Mouse (Mus musculus): ENCODE results near the gene Prmt1.
"Not testable (repeated sequence)": the region's sequence is repeated elsewhere in the genome, so short reads cannot be mapped to it uniquely, and the experiment has no call there.

The Prmt1 gene

DNA sequence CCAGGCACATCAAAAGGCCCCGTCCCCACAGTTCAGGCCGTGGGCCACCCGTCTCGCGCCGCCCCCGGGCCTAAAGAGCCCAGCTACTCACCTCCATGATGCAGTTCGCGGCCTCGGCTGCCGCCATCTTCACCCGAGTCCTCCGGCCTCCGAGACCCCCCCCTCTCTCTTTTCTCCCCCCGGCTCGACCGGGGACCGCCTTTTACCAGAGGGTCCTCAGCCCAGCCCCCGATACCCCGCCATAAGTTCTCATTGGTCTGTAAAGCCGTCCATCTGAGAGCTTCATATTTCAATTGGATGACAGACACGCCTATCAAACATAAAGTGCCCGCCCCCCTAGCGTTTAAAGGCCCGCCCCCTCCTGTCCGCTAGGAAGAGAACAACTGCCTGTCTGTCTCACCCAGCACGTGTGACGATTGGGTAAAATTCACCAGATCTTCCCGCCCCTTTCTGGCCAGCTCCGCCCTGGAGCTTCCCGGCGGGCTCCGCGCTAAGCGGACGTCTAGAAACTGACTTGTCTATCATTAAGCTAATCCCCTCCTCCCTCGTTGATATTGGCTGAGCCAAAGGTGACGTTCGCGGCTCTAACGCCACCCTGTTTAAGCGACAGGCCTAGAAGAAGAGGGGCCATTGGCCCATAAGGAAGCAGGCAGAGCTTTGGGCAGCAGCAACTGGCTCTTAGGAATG lies at the start of gene Prmt1:
Gene Prmt1 (minus strand): TSS at position 377 of the 687 bp plus-strand sequence.
- peak; percentile 97 to 98 for DNase-seq

DNA sequence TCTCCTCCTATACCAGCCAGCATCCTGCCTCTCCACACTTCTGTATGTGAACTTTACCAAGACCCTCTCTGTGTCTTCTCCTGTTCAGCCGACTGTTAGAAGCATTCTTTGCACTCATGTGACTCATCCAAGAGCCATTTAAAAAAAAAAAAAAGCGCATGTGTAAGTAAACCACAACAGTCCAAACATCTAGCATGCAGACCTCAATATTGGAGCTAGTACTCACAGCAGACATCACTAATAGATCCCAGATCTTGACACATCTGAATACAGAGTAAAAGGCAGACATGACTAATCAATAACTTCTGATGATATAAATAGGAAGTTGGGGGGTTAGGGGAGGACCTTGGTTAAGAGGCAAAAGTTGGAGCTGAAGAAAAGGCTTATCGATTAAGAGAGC lies 49.3 kb upstream of the Prmt1 start:
- no peak for DNase-seq

DNA sequence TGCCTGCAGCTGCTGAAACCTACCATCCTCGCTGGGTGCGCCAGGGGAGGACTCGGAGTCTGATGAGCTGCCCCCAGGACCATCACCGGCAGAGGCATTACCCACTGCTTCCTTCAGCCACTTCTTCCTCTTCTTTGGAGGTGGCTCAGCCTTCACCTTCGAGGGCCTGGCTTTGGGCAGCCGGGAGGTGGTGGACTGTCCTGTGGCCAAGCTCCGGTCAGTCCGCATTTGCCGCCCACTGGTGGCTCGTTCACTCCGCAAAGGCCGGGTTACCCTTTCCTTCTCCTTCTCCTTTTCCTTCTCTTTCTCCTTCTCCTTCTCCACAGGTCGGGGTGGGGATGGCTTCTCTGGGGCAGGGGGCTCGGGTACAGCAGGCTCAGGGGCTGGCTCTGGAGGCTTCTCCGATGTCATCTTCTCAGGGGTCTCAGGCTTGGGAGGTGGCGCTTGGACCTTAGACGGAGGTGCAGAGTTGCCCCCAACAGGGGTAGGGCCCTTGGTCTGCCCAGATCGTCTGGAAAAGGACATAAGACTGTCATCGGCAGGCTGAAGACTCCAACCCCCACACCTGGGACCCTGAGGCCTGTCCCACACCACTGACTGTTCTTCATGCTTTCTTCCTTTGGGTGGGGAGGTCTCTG lies 47.5 kb upstream of the Prmt1 start:
- DNase-seq: no peak

DNA sequence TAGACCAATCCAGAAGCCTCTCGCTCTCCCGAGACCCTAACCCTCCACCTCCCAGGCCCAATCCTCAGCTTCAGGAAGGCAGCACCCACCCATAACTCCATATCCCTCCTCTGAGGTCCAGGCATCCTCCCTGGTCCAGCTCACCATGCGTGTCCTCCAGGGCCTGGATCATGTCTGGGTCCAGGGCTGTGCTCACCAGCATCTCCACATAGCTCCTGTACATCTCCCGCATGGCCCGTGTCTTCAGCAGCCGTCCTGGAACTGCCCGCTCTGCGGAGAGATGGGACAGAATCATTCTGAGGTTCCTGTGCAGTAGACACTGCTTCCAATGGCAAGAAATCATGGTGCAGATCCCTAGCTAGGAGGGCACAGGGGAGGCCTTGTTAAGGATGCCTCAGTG lies 44.5 kb upstream of the Prmt1 start:
- no peak for DNase-seq

DNA sequence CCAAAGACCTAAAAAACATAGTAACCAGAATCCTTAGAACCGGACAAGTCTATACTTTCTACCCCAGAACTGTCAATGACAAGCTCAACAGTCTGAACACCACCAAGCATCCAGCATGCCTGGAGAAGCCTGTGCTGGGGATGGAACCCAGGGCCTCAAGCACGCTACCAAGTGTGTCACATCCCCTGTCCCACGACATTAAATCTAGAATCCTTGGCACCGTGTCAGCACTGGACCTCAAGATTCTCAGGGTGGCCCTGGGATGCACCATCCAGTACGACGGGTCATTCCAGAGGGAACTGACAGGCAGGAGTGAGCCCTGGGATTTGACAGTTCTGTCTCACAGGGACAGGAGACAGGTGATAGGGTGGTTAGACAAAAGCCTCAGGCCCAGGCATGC lies 43.6 kb upstream of the Prmt1 start:
- DNase-seq: no peak

DNA sequence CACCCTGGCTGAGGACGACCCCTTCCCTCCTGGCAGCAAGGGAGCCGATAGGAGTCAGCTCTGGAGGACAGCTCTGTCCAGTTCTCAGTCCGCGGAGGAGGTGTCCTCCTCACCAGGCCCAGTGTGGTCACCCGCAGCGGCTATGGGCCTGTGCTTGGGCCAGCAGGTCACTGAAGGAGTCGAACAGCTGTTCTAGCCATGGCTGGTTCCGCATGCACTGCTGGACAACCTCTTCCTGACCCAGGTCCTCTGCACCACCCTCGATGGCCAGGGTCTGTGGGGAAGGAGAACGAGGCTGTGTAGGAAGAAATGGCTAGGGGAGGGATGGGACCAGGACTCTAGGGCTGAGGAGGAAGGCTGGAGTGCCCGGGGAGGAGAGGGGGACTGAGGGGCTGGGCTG lies 42.0 kb upstream of the Prmt1 start:
- no peak for DNase-seq

DNA sequence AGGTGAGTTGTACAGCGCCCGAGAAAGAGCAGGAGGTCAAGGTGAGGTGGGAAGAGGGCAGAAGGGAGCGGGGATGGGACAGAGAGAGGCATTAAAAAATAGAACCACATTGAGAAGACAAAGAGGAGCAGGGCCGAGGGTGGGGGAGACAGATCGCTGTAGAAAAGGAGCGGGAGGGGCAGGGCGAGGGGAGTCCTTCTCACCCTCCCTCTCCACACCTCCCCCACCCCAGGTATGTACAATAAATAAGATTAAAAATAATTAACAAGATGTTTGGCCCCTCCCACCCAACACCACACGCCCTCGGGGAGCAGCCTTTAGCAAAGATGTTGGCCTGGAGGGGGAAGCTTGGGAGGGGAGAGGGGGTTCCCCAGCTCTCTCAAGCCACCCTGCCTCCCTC lies 41.4 kb upstream of the Prmt1 start:
- no peak for DNase-seq

DNA sequence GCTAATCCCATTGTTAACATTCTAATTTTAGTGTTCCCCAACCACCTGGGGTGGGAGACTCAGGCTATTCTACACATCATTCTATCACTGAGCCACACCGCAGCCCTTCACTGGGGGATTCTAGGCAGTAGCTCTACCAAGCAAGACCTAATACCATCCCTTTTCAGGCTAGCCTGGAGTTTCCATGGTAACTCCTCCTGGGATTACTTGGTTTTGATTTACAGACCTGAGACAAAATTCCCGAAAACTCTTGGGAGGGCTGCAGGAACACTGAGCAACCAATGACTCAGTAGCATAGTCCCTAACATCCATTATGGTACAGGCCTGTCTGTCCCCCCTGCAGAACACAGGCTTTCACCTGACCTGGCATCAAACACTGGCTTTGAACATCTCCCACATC lies 39.9 kb upstream of the Prmt1 start:
- DNase-seq: no peak

DNA sequence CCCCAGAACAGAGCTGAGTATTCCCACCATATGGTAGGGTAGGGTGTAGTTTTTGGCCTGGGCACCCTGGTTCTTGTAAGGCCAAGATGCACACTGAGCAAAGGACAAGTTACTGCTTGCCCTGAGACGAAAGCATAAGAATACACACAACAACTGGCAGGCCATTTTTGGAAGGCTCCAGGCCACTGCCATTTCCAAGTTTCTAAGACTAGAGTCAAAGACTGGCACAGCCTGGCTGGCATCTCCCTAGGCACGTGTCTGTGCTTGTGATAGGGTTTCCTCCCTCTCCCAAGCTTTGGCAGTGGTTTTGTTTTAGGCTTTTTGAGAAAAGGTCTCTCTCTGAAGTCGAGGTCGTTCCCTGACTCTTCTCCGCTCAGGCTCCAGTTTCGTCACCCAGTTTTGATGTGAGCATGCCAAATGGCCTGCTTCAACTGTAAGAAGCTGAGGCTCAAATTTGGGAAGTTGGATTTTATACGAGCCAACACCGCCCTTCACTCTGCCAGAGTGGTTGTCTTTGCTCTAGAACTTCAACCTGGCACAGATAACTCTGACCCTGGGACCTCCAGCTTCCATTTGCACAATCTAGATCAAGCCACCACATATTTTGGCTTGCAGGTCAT lies 39.3 kb upstream of the Prmt1 start:
- no peak for DNase-seq

DNA sequence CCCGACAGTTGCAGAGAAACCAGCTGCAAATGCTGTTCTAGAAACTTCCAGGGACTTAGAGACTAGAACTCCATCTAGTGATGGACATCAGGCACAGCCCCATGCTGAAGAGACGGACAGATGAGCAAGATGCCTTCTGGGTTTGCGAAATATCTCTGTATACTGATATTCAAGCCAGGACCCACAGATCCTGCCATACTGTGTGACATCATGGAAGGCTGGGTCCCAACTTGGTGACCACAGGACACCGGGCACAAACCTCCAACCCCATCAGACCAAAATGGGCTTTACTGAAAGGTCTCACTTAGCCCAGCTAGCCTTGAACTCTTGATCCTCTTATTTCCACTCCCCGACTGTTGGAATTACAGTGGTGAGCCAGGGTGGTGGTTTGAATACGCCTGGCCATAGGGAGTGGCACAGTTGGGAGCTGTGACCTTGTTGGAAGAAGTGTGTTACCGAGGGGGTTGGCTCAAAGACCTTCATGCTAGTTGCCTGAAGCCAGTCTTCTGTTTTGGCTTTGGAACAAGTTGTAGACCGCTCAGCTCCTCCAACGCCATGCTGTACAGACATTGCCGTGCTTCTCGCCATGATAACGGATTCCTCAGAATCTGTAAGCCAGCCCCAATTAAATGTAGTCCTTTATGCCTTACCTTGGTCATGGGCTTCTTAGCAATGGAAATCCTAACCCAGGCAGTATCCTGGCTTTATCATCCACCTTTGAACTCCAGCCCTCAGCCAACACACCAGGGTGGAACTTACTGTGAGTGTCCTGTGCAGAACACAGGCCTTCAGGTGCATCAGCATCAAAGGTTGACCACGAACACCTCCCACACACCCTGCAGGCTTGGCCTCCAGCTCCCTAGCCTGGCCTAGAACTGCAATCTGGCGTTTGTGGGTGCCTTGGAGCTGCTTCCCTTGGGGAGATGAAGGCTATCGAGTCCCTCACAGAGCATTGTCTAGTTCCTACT lies 38.2 kb upstream of the Prmt1 start:
- DNase-seq: no peak

DNA sequence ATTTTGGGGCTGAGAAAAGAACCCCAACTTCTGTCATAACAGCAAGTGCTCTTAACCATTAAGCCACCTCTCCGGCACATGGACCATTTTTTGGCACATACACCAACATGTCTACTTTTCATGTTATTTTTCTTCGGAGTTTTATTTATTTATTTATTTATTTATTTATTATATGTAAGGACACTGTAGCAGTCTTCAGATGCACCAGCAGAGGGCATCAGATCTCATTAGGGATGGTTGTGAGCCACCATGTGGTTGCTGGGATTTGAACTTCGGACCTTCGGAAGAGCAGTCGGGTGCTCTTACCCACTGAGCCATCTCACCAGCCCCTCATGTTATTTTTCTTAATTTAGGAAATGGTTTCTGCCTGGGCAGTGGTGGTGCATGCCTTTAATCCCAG lies 37.3 kb upstream of the Prmt1 start:
- DNase-seq: not testable (repeated sequence)

DNA sequence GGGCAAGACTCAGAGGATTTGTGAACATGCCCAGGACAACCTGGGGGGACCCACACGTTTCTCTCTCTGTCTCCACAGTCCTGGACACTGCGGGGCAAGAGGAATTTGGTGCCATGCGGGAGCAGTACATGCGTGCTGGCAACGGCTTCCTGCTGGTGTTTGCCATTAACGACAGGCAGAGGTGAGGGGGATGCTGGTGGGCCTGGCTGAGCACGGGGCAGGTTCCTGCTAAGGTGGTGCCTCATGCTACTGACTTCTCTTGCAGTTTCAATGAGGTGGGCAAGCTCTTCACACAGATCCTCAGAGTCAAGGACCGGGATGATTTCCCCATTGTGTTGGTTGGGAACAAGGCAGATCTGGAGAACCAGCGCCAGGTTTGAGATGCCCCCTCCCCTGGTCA lies 33.9 kb upstream of the Prmt1 start:
- no peak for DNase-seq

DNA sequence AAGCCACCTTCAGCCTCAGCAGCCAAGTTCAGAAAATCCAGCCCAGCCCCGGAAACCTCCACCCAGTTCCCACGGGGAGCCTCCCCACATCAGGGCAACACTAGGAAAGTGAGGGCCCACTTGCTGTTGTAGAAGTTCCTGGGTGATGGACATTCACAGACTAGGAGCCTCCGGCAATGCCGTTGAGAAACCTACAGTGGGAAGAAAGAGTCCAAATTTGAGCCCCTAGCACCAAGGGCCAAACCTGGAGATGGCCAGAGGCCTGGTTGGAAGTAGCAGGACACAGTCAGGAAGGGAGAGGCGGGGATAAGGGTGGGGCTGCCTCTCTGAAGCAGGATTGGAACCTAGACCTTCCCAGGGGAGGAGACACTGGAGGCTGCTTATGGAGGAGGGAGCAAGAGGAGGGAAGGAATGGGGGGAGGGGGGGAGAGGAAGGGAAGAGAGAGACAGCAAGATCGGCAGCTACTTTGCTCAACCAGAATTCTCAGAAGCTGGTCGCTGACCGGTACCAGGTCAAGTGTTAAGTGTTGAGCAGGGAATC lies 32.7 kb upstream of the Prmt1 start:
- DNase-seq: no peak

DNA sequence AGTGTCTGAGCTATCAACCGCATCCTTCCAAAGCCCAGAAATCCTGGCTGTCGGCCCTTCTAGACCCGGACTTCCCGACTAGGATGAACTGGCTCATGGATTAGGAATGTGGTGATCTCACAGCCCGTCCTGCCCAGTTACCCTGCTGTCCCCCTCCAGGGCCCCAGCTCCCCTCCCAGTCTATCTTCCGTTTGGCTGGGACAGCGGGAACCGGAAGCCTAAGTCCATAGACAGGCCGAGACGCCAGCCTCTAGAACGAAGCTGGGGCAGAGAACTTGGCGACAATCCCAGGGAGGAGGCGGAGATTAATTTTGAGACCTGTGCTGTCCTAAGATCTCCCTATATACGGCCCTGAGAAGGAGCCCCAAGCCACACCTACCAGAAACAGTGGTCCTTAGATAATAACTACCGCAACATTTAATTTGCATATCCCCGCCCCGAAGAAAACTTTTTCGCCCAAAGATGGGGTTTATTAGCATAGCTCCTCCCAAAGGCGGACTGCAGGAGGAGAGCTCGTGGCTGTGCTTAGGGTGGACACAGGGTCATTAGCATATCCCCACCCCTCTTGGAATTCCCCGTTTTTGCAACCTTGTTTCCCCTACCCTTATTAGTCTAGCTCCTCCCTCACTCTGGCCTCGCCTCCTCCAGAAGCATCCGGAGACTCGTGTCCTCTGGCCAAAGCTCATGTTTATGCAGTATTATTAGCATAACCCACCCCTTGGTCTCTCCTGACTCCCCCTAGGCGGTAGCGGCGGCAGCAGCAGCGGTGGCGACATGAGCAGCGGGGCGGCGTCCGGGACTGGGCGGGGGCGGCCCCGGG lies 31.1 kb upstream of the Prmt1 start, which contains the start of gene Rras:
Gene Rras (plus strand): TSS at position 720 of the 820 bp plus-strand sequence.
- peak; percentile 85 for DNase-seq

DNA sequence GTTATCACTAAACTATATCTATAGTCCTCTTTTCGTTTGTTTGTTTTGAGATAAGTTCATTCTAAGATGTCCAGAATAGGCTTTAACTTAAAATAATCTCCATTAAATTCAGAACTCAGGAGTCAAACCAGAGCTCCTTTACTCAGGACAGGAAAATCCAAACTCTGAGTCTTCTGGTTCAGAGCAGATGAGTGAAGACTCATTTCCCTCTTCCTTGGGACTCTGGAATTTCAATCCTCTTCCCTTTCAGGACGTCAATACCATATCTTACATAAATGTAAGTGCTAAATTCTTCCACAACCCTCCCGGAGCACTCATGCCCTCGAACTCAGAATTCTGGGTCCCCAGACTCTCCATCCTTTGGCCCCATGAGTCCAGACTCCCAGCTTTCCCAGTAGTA lies 30.4 kb upstream of the Prmt1 start:
- no peak for DNase-seq

DNA sequence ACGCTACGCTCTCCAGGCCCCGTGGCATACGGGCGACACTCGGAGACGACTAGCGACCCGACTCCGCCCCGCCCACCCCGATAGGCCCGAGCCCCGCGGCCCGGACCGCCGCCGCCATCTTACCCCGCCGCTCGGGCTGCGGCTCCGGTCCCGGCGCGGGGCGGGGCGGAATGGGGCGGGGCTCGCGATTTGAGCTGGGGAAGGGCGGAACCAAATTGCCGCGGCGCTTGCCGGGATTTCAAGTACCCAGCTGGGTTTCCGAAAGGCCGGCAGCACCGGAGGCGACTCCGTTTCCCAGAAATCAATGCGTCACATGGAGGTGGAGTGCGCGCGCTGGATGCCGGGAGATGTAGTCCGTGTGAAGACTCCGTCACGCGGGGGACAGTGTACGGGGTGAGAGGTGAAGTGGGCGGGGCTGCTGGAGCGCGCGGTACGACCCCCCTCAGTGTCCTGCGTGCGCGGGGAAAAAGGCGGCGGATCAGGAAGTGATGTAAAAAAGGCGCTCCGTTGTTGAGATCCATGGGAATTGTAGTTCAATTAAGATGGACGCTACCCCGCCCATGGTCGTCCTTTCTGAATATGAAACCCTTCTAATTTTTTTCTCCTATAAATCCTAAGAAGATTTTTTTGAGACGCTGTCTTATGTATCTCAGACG lies 29.7 kb upstream of the Prmt1 start, which contains the start of gene Scaf1:
Gene Scaf1 (minus strand): TSS at position 407 of the 656 bp plus-strand sequence.
- DNase-seq: peak; percentile 100

DNA sequence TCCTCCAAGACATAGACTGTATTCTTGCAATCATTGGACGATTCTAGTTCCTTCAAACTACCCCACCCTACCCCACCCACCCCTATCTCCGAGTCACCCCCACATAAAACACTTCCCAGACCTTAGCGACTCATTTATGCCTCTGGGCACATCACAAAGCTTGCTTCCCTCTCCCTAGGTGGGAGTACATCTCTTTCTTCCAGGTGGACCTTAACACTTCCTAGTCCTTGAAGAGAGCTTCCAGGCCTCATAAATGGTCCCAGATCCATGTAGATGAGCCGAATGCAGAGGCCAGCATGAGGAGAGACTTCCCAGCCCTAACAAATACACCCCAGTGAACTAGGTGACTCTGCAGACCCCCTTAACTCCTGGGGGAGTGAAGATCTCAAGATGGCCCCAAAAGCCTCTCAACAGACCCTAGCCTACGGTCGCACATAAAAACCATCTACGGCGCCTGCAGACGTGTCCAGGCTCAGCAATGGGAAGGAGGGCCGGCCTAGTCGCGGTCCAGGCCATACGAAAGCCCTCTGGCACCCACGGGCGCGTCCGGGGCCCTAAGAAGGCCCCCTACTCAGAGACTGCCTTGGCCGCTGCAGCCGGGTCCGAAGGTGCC lies 29.1 kb upstream of the Prmt1 start:
- no peak for DNase-seq

DNA sequence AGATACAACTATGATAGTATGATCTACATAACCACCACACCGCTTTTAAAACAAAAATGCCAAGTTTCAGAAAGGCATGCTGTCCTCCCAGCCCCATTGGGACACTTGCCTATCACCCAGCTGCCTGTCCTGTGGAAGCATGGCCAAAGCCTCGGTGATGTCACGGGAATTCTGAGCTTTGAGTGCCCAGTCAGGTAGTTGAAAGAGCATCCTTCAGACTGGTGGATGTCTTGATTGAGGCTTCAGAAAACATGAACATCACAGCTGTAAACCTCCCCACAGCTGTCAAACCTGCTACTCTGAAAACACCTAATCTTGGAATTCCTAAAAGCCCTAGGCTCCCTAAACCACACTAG lies 27.7 kb upstream of the Prmt1 start:
- DNase-seq: peak in 1 of 2 experiments; percentile 4

DNA sequence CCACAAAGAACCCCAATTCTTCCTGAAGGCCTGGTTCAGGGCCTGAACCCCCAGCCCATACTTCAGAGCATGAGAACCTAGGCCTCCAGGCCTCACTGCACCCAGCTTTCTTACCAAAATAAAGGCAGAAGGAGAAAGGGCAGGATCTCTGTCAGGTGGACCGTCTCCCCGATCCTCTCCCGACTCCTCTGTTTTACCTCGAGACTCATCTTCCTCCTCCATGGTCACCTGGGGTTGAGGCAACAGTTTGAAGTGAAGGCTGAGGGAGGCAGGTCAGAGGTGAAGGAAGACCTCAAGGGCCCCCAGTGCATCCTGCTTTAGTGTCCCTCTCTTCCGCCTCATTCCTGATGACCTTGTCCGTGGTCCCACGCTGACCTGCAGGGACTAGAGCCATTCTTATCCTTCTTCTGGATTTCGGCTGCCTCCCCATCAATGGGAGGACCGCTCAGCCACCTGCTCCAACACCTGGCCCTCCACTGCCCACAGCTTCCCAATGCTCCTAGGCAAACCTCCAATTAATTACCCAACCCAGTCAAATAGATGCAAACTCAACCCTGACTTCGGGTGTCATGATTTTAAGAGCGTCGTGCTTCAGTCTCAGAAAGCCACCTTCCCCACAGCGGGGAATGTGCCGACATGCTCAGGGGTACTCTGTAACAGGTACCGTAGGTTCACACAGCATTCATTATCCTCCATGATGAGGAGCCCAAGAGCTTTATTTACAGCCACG lies 27.2 kb upstream of the Prmt1 start:
- peak in 1 of 2 experiments; percentile 3 for DNase-seq

DNA sequence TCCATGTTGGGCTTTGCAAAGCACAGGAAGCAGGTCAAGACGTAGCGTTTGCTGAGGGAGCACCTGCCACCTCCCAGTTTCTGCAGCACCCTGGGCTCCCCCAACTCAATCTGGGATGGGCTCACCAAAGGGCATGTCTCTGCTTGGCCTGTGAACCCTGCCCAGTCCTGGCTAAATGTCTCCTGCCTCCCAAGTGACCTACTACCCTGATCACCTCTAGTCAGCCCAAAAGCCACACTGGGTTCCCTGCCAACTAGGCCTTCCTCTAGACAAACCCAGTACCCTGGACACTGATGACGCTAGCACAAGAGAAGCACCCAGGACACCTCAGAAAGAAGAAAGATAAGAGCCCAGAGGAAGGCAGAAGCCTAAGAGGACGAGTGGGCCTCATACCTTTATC lies 26.5 kb upstream of the Prmt1 start:
- DNase-seq: peak in 1 of 2 experiments; percentile 7
